Mouse (Mus musculus): ENCODE measurements around the gene Cd200.

Gene Cd200

DNA sequence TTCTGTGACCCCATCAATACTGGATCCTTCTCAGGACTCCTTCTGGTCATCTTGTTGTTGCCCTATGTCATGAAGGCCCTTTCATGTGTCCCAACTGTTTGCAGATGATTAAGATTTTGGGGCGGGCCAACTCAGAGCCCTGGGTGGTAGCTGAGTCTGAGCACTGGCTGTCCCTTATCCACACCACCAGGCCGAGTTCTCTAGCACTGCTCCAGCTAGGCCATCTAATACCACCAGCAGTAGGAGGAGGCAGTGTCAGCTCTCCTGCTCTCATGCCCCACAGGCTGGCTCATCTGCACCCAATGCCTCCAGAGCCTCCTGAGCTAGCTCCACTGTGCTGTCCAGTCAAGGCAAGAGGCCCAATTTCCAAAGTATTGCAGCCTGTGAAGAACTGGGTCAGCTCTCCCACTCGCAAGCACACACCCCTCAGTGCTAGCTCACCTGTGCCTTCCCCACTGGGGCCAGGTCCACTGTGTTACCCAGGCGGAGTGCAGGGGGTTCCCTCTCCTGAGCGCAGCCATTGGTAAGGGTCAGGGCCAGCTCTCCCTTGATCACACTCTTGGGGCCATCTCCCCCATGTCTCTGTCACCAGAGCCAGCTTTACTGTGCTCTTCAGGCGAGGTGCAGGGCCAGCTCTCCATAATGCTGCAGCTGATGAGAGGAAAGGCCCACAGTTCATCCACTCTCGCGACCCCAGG lies 75.0 kb downstream of the Cd200 start:
- no peak for DNase-seq

DNA sequence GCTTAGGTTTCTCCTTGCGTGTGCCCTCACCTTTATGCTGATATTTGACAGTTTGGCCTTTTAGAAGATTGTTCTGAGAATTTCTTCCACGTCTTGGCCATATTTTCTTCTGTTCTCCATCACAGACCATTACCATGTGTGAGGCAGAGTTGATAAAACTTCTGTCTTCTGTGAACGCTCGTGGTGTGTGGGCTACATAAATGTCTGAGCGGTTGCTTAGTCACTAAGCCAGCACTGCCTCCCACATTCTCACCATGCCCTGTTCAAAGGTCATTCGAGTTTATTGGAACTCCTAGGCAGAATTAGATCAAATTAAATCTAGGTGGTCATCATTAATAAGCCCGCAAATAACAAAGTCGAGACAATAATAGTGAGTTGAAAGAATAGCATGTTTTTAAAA lies 76.3 kb downstream of the Cd200 start:
- DNase-seq: no peak

All from liver (tissue).